Mouse (Mus musculus): Measurements from ENCODE around the gene Gsk3b. TPM values are rescaled to one million over a fixed set of nuclear protein-coding genes. Genes with fewer than 3 reads are reported as not detected.

Gsk3b gene
- polyA plus RNA-seq, 1 experiment = 7.3 TPM

DNA sequence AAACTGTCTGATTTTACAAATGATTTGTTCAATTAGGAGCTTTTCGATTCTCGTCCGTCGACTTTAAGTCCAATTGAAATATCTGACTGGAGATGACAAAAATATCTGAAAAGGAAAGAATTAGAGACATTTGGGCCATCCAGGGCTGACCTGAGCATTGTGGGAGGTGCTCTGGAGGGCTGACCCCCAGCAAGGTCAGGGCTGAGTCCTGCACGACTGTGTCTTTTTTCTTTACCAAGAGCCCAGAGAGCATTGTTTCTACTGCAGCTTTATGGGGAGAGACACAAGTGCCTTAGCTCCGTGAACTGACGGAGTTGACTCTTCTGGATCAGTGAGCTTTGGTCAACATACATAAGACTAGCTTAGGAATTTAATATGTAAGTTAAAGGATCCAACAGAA, 43.4 kb downstream of the Gsk3b start:
- no peak for DNase-seq (ENCODE audit: low read depth in 1 of 2, low spot score in 2 of 2)
- peak overlapping the region; percentile 1; the same call in 1 of the 2 replicates for H3K27ac ChIP-seq (ENCODE audit: insufficient read depth, low read length)
- TF ChIP-seq CTCF (IDR thresholded peaks at IDR 0.05; ENCODE audit: extremely low read depth, insufficient read depth, insufficient read length, insufficient replicate concordance) (no peak), POLR2A (IDR thresholded peaks at IDR 0.05; ENCODE audit: low read depth, low read length) (no peak)
- peak overlapping the region; percentile 46; the same call in 1 of the 2 replicates for H3K4me3 ChIP-seq (ENCODE audit: extremely low read depth, insufficient read depth, insufficient read length)
- peaks cover 5% of the 10 kb centered on the region for H3K4me1 ChIP-seq (ENCODE audit: control insufficient read depth, insufficient read depth, insufficient read length)
- WGBS = 50% methylated on average over 7 of the region's 7 CpGs
- H3K36me3 ChIP-seq (ENCODE audit: control insufficient read depth, insufficient read depth, low read length) = no peaks in the 10 kb centered on the region
- H3K27me3 ChIP-seq (ENCODE audit: control insufficient read depth, insufficient read depth, low read length) = no peaks in the 10 kb centered on the region

DNA sequence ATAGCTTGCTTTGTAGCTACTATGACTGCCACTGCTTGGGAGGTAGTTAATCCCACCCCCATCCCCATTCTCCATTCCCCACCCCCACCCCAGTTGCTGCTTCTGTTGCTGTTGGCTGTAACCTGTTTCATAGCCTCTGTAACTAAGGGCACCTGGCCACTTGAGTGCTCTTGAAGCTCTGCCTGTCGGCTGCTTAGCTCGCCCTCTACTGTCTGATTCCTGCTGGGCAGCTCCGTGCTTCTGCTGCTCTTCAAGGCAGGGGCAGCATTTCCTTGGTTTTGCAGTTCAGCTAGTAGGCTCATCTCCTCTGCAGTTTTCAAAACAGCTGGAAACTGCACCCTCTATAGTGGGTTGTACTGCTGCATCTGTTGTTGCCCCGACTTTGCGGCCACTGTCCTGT, 48.5 kb downstream of the Gsk3b start:
- H3K36me3 ChIP-seq (ENCODE audit: control insufficient read depth, insufficient read depth, low read length) = no peaks in the 10 kb centered on the region
- no peaks in the 10 kb centered on the region for H3K4me1 ChIP-seq (ENCODE audit: control insufficient read depth, insufficient read depth, insufficient read length)
- no peaks in the 10 kb centered on the region for H3K27me3 ChIP-seq (ENCODE audit: control insufficient read depth, insufficient read depth, low read length)
- H3K27ac ChIP-seq (ENCODE audit: insufficient read depth, low read length) = no peak overlapping the region
- peak in 1 of 2 experiments; percentile 16 for DNase-seq (ENCODE audit: low read depth in 1 of 2, low spot score in 2 of 2)
- WGBS = 77% methylated on average over 5 of the region's 5 CpGs
- H3K4me3 ChIP-seq (ENCODE audit: extremely low read depth, insufficient read depth, insufficient read length) = no peak overlapping the region
- TF ChIP-seq CTCF (IDR thresholded peaks at IDR 0.05; ENCODE audit: extremely low read depth, insufficient read depth, insufficient read length, insufficient replicate concordance) (peak; percentile 31; the same call in 1 of the 2 replicates), POLR2A (IDR thresholded peaks at IDR 0.05; ENCODE audit: low read depth, low read length) (no peak)

DNA sequence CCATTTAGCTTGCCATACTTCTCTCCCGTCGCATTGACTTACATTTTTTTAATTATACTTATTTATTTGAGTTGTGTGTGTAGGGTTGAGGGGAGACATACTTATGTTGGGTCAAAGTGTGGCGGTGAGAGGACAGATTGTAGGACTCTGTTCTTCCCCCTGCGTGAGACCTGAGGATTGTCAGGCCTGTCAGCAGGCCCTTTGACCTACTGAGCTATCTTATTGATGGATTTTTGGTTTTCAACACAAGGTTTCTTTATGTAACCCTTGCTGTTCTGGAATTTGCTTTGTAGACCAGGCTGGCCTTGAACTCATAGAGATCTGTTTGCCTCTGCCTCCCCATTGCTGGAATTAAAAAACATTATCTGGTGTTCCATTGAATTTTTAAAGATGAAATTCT, 56.1 kb downstream of the Gsk3b start:
- WGBS = 96% methylated on average over 4 of the region's 4 CpGs
- Histone ChIP-seq H3K27ac (ENCODE audit: insufficient read depth, low read length) (no peak overlapping the region), H3K36me3 (ENCODE audit: control insufficient read depth, insufficient read depth, low read length) (peaks cover 2% of the 10 kb centered on the region; the same call in 1 of the 2 replicates), H3K27me3 (ENCODE audit: control insufficient read depth, insufficient read depth, low read length) (no peaks in the 10 kb centered on the region), H3K4me3 (ENCODE audit: extremely low read depth, insufficient read depth, insufficient read length) (no peak overlapping the region), H3K4me1 (ENCODE audit: control insufficient read depth, insufficient read depth, insufficient read length) (no peaks in the 10 kb centered on the region)
- DNase-seq (ENCODE audit: low read depth in 1 of 2, low spot score in 2 of 2) = no peak
- TF ChIP-seq POLR2A (IDR thresholded peaks at IDR 0.05; ENCODE audit: low read depth, low read length) = no peak
- no peak for TF ChIP-seq CTCF (IDR thresholded peaks at IDR 0.05; ENCODE audit: extremely low read depth, insufficient read depth, insufficient read length, insufficient replicate concordance)

DNA sequence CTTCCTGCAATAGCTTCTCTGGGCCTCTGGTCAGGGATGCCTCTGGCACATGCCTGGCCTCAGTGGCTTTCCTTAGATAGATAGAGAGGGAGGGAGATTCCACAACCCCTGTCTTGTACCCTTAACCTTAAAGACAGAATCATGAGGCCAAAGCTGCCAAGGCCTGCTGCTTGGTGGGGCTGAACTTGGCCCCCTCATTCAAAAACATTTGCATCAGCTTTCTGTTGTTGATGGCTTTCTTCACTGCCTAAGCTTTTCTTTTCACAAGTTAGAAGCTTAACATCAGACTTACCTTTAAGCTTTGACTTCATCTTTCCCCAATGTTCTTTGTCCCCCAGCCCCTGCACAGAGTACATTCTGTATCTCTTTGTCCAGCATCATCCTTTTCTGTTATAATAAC, 61.8 kb downstream of the Gsk3b start:
- no peak for DNase-seq (ENCODE audit: low read depth in 1 of 2, low spot score in 2 of 2)
- Histone ChIP-seq H3K27ac (ENCODE audit: insufficient read depth, low read length) (no peak overlapping the region), H3K27me3 (ENCODE audit: control insufficient read depth, insufficient read depth, low read length) (no peaks in the 10 kb centered on the region), H3K4me1 (ENCODE audit: control insufficient read depth, insufficient read depth, insufficient read length) (no peaks in the 10 kb centered on the region), H3K36me3 (ENCODE audit: control insufficient read depth, insufficient read depth, low read length) (0 out of 2 replicates have a peak, but pooled peaks cover 1% of the 10 kb centered on the region), H3K4me3 (ENCODE audit: extremely low read depth, insufficient read depth, insufficient read length) (no peak overlapping the region)
- TF ChIP-seq CTCF (IDR thresholded peaks at IDR 0.05; ENCODE audit: extremely low read depth, insufficient read depth, insufficient read length, insufficient replicate concordance) (no peak), POLR2A (IDR thresholded peaks at IDR 0.05; ENCODE audit: low read depth, low read length) (no peak)

DNA sequence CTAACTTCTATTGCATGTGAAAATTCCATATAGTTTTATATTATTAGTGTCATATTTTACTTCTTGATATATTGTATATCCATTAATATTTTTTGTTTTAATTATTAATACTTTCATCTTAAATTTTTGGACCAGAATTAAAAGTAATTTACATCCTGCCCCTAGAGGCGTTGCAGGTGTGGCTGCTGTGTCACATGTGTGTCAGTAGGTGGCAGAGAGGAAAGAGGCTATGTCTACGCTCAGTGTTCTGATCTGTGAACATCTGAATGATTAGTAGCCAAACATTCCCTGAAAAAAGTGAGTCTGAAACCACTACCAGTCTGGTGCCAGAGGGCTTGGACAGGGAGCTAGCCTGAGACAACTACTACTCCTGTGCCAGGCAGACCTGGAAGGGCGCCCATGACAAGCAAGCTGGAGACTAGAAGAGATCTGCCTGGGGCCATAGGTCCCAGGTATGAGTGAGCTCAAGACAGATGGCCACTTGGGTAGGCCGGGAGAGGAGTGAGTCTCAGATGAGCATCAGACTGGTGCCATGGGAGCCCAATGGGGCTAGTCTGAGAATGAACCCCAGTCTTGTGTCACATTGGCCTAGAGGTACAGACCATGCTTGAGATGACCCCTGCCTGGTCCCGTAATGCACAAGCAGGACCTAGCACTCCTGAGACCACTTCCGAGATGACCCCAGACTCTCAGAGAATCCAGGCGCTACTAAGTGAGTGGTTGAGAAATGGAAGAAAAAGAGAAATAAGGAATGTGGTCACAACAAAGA, 69.2 kb downstream of the Gsk3b start:
- WGBS = 96% methylated on average over 7 of the region's 7 CpGs
- Histone ChIP-seq H3K4me3 (ENCODE audit: extremely low read depth, insufficient read depth, insufficient read length) (no peak overlapping the region), H3K27me3 (ENCODE audit: control insufficient read depth, insufficient read depth, low read length) (no peaks in the 10 kb centered on the region), H3K36me3 (ENCODE audit: control insufficient read depth, insufficient read depth, low read length) (0 out of 2 replicates have a peak, but pooled peaks cover 1% of the 10 kb centered on the region), H3K27ac (ENCODE audit: insufficient read depth, low read length) (no peak overlapping the region), H3K4me1 (ENCODE audit: control insufficient read depth, insufficient read depth, insufficient read length) (no peaks in the 10 kb centered on the region)
- no peak for DNase-seq (ENCODE audit: low read depth in 1 of 2, low spot score in 2 of 2)
- no peak for TF ChIP-seq CTCF (IDR thresholded peaks at IDR 0.05; ENCODE audit: extremely low read depth, insufficient read depth, insufficient read length, insufficient replicate concordance)
- no peak for TF ChIP-seq POLR2A (IDR thresholded peaks at IDR 0.05; ENCODE audit: low read depth, low read length)

DNA sequence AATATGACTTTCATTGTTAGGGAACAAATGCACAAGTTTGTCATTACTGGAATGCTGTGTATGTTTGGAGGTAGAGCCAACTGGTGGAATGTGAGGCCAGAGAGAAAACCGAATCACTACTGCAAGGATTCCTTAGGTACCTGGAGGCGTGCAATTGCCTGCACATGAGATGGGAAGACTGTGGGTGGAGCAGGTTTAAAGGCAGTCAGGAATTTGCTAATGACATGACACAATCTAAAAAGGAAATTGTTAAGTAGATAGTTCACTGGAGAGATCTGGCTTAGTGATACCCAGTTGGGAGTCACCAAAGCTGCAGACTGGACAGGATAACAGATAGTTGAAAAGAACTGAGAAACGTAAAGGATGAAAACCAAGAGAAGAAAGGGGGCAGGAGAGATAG, 73.2 kb downstream of the Gsk3b start:
- no peak for TF ChIP-seq CTCF (IDR thresholded peaks at IDR 0.05; ENCODE audit: extremely low read depth, insufficient read depth, insufficient read length, insufficient replicate concordance)
- no peak for TF ChIP-seq POLR2A (IDR thresholded peaks at IDR 0.05; ENCODE audit: low read depth, low read length)
- Histone ChIP-seq H3K27me3 (ENCODE audit: control insufficient read depth, insufficient read depth, low read length) (no peaks in the 10 kb centered on the region), H3K27ac (ENCODE audit: insufficient read depth, low read length) (no peak overlapping the region), H3K4me3 (ENCODE audit: extremely low read depth, insufficient read depth, insufficient read length) (no peak overlapping the region), H3K4me1 (ENCODE audit: control insufficient read depth, insufficient read depth, insufficient read length) (no peaks in the 10 kb centered on the region), H3K36me3 (ENCODE audit: control insufficient read depth, insufficient read depth, low read length) (no peaks in the 10 kb centered on the region)
- WGBS = 85% methylated on average over 3 of the region's 3 CpGs
- no peak for DNase-seq (ENCODE audit: low read depth in 1 of 2, low spot score in 2 of 2)

All from spleen, adult 2 months (tissue).